Mouse (Mus musculus): ENCODE data around the gene Clmp. TPM values are rescaled to one million over a fixed set of nuclear protein-coding genes. Genes with fewer than 3 reads are reported as not detected.
A peak's percentile ranks its signal among the peaks of the same experiment; 100 is the strongest.

Clmp gene
- total RNA-seq, 2 experiments from 2014 or later = 20.2 to 34.1 TPM

- intact Hi-C loops (cut with DNase I) = no loop called here
These were observed 41.5 kb downstream of the Clmp start for GRCm38 (mm10) chr9:40727140-40727823.

GRCm38 (mm10) chr9:40727824-40728495 is 42.2 kb downstream of the Clmp start:
- intact Hi-C loops (cut with DNase I) = no loop called here
- DNase-seq (ENCODE audit: low spot score in 2 of 2) = no peak

More at GRCm38 (mm10) chr9:40727140-40727823, 41.5 kb downstream of the Clmp start:
- DNase-seq (ENCODE audit: low spot score in 2 of 2) = no peak

- intact Hi-C loops (cut with DNase I) = no loop called here
These were observed 44.5 kb downstream of the Clmp start for GRCm38 (mm10) chr9:40730302-40730700.

GRCm38 (mm10) chr9:40730701-40731590 is 45.2 kb downstream of the Clmp start:
- peak; percentile 51 to 57 for DNase-seq (ENCODE audit: low spot score in 2 of 2)
- intact Hi-C loops (cut with DNase I) = no loop called here

More at GRCm38 (mm10) chr9:40730302-40730700, 44.5 kb downstream of the Clmp start:
- DNase-seq (ENCODE audit: low spot score in 2 of 2) = no peak

GRCm38 (mm10) chr9:40731591-40732048 is 45.9 kb downstream of the Clmp start:
- intact Hi-C loops (cut with DNase I) = no loop called here
- DNase-seq (ENCODE audit: low spot score in 2 of 2) = no peak

GRCm38 (mm10) chr9:40732302-40732701 is 46.5 kb downstream of the Clmp start:
- DNase-seq (ENCODE audit: low spot score in 2 of 2) = no peak
- intact Hi-C loops (cut with DNase I) = no loop called here

GRCm38 (mm10) chr9:40737117-40737516 is 51.4 kb downstream of the Clmp start:
- intact Hi-C loops (cut with DNase I) = no loop called here
- peak; percentile 28 to 29 for DNase-seq (ENCODE audit: low spot score in 2 of 2)

GRCm38 (mm10) chr9:40743525-40744034 is 57.8 kb downstream of the Clmp start:
- DNase-seq (ENCODE audit: low spot score in 2 of 2) = no peak
- intact Hi-C loops (cut with DNase I) = no loop called here

- DNase-seq (ENCODE audit: low spot score in 2 of 2) = no peak
These were observed 58.5 kb downstream of the Clmp start for GRCm38 (mm10) chr9:40744233-40744632.

GRCm38 (mm10) chr9:40746796-40747195 is 61.0 kb downstream of the Clmp start:
- DNase-seq (ENCODE audit: low spot score in 2 of 2) = no peak
- intact Hi-C loops (cut with DNase I) = loop anchor here (5.0 kb wide), 1 partner anchor 59 kb away; the partner anchor contains the start of gene Clmp

More at GRCm38 (mm10) chr9:40744233-40744632, 58.5 kb downstream of the Clmp start:
- intact Hi-C loops (cut with DNase I) = no loop called here

- intact Hi-C loops (cut with DNase I) = loop anchor here (5.0 kb wide), 1 partner anchor 60 kb away; the partner anchor contains the start of gene Clmp
- DNase-seq (ENCODE audit: low spot score in 2 of 2) = peak in 1 of 2 experiments; percentile 15
These were observed 61.5 kb downstream of the Clmp start for GRCm38 (mm10) chr9:40747249-40747648.

GRCm38 (mm10) chr9:40749832-40750620 is 64.3 kb downstream of the Clmp start:
- intact Hi-C loops (cut with DNase I) = loop anchor here (2.0 to 5.0 kb wide), 2 partner anchors 63 to 115 kb away; partner anchors contain the start of gene Clmp
- no peak for DNase-seq (ENCODE audit: low spot score in 2 of 2)

GRCm38 (mm10) chr9:40751749-40752148 is 66.0 kb downstream of the Clmp start:
- intact Hi-C loops (cut with DNase I) = loop anchor here (2.0 kb wide), 1 partner anchor 117 kb away; no protein-coding TSS in a partner anchor
- no peak for DNase-seq (ENCODE audit: low spot score in 2 of 2)

- intact Hi-C loops (cut with DNase I) = loop anchor here (2.0 to 5.0 kb wide), 2 partner anchors 44 to 339 kb away; partner anchors contain the start of gene Hspa8
- DNase-seq (ENCODE audit: low spot score in 2 of 2) = no peak
These were observed 70.6 kb downstream of the Clmp start for GRCm38 (mm10) chr9:40756401-40756800.

GRCm38 (mm10) chr9:40757105-40757626 is 71.4 kb downstream of the Clmp start:
- intact Hi-C loops (cut with DNase I) = loop anchor here (2.0 to 5.0 kb wide), 2 partner anchors 44 to 340 kb away; partner anchors contain the start of gene Hspa8
- DNase-seq (ENCODE audit: low spot score in 2 of 2) = peak; percentile 64 to 71

- intact Hi-C loops (cut with DNase I) = loop anchor here (2.0 to 5.0 kb wide), 2 partner anchors 43 to 340 kb away; partner anchors contain the start of gene Hspa8
- DNase-seq (ENCODE audit: low spot score in 2 of 2) = peak; percentile 87 to 89
These were observed 72.0 kb downstream of the Clmp start for GRCm38 (mm10) chr9:40757685-40758270.

GRCm38 (mm10) chr9:40762354-40762753 is 76.6 kb downstream of the Clmp start:
- DNase-seq (ENCODE audit: low spot score in 2 of 2) = no peak
- intact Hi-C loops (cut with DNase I) = no loop called here

All from left cerebral cortex, postnatal 36 days (tissue).